Mouse (Mus musculus): ENCODE measurements around the gene Suclg2.

DNA sequence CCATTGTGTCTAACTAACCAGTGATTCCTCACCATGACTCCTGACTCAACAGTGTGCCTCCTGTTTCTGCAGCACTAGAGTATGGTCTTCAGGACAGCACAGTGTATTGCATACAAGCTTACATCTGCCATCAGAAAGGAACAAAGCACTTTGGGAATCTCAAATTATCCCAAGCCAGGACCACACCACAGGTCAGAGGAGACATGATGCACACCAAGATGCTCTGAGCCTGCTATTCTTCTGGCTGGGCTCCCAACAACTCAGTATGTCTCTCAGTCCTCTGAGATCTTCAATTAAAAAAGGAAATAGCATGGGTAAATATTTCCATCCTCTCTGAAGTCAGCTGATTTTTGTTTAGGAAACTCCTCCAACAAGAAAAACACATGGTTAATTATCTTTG lies 172.9 kb downstream of the Suclg2 start:
- TF ChIP-seq CTCF (IDR thresholded peaks at IDR 0.05; ENCODE audit: borderline replicate concordance, insufficient read depth, low read depth, low read length) = no peak
- no peak for TF ChIP-seq POLR2A (IDR thresholded peaks at IDR 0.05; ENCODE audit: borderline replicate concordance, insufficient read depth, low read length)

Data from cerebellum, adult 2 months (tissue).